Mouse (Mus musculus): ENCODE measurements around the gene Ifit1. TPM values are rescaled to one million over a fixed set of nuclear protein-coding genes. Genes with fewer than 3 reads are reported as not detected.
"Not testable (repeated sequence)": the region's sequence is repeated elsewhere in the genome, so short reads cannot be mapped to it uniquely, and the experiment has no call there.

Gene Ifit1
- polyA plus RNA-seq, 1 experiment from 2014 or later = 3.5 TPM

GRCm38 (mm10) chr19:34642616-34643015 lies 1.9 kb downstream of the Ifit1 start:
- no peaks in the 10 kb centered on the region for H3K4me1 ChIP-seq (ENCODE audit: control insufficient read depth, insufficient read depth, low read length)
- ATAC-seq (ENCODE audit: low FRiP score, low TSS enrichment) (no peak), DNase-seq (no peak)
- no peak overlapping the region for H3K27ac ChIP-seq (replicated peaks; ENCODE audit: low read depth, low read length)
- WGBS = 82% methylated on average over 5 of the region's 5 CpGs
- H3K9me3 ChIP-seq (ENCODE audit: control insufficient read depth, low read length) = no peaks in the 10 kb centered on the region
- no peaks in the 10 kb centered on the region for H3K27me3 ChIP-seq (ENCODE audit: control insufficient read depth, insufficient read depth, low read length)
- H3K36me3 ChIP-seq (ENCODE audit: control insufficient read depth, insufficient read depth, low read length) = no peaks in the 10 kb centered on the region
- H3K4me3 ChIP-seq (replicated peaks; ENCODE audit: low read depth, low read length) = no peak overlapping the region
- H3K9ac ChIP-seq (replicated peaks; ENCODE audit: low read length) = no peak overlapping the region
- H3K4me2 ChIP-seq (ENCODE audit: low read length) = no peak overlapping the region

DNA sequence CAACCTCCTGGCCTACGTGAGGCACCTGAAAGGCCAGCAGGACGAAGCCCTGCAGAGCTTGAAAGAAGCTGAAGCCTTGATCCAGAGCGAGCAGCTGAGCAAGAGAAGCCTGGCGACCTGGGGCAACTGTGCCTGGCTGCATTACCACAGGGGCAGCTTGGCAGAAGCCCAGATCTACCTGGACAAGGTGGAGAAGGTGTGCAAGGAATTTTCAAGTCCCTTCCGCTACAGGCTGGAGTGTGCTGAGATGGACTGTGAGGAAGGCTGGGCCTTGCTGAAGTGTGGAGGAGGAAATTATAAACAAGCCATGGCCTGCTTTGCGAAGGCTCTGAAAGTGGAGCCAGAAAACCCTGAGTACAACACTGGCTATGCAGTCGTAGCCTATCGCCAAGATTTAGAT lies 7.0 kb downstream of the Ifit1 start:
- not testable (repeated sequence) for DNase-seq; H3K4me3 ChIP-seq (replicated peaks; ENCODE audit: low read depth, low read length); H3K36me3 ChIP-seq (ENCODE audit: control insufficient read depth, insufficient read depth, low read length); H3K4me1 ChIP-seq (ENCODE audit: control insufficient read depth, insufficient read depth, low read length); ATAC-seq (ENCODE audit: low FRiP score, low TSS enrichment); H3K27ac ChIP-seq (replicated peaks; ENCODE audit: low read depth, low read length); H3K27me3 ChIP-seq (ENCODE audit: control insufficient read depth, insufficient read depth, low read length); H3K9me3 ChIP-seq (ENCODE audit: control insufficient read depth, low read length); H3K4me2 ChIP-seq (ENCODE audit: low read length); H3K9ac ChIP-seq (replicated peaks; ENCODE audit: low read length)
- WGBS = 93% methylated on average over 7 of the region's 8 CpGs

DNA sequence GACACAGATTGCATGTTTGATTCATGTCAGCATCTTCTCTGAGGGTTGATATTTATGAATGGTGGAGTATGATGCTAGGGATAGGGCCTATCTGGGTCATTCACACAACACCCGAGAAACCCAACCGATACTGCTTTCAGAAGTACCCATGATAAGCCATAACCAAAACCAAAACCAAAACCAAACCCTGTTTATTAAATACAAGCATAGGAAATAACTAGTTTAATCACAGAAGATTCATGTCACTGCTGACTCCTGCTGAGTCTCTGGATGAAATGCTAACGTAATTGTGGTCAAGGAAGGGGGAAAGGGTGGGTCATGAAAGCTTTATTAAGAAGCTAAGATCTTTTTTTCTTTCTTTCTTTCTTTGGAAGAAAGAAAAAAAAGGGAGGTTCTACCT lies 9.6 kb downstream of the Ifit1 start:
- 89% methylated on average over 3 of the region's 3 CpGs for WGBS
- no peak overlapping the region for H3K27ac ChIP-seq (replicated peaks; ENCODE audit: low read depth, low read length)
- ATAC-seq (ENCODE audit: low FRiP score, low TSS enrichment) = no peak

GRCm38 (mm10) chr19:34650997-34651396 lies 10.3 kb downstream of the Ifit1 start:
- H3K4me2 ChIP-seq (ENCODE audit: low read length) = no peak overlapping the region
- no peak overlapping the region for H3K4me3 ChIP-seq (replicated peaks; ENCODE audit: low read depth, low read length)
- no peaks in the 10 kb centered on the region for H3K4me1 ChIP-seq (ENCODE audit: control insufficient read depth, insufficient read depth, low read length)
- H3K9ac ChIP-seq (replicated peaks; ENCODE audit: low read length) = no peak overlapping the region
- WGBS = 90% methylated on average over 6 of the region's 6 CpGs
- ATAC-seq (ENCODE audit: low FRiP score, low TSS enrichment) = no peak
- H3K9me3 ChIP-seq (ENCODE audit: control insufficient read depth, low read length) = no peaks in the 10 kb centered on the region
- no peaks in the 10 kb centered on the region for H3K36me3 ChIP-seq (ENCODE audit: control insufficient read depth, insufficient read depth, low read length)
- no peak overlapping the region for H3K27ac ChIP-seq (replicated peaks; ENCODE audit: low read depth, low read length)
- no peaks in the 10 kb centered on the region for H3K27me3 ChIP-seq (ENCODE audit: control insufficient read depth, insufficient read depth, low read length)
- no peak for DNase-seq

More for the DNA sequence above, 9.6 kb downstream of the Ifit1 start:
- H3K9ac ChIP-seq (replicated peaks; ENCODE audit: low read length) = no peak overlapping the region
- DNase-seq = no peak
- no peaks in the 10 kb centered on the region for H3K4me1 ChIP-seq (ENCODE audit: control insufficient read depth, insufficient read depth, low read length)
- H3K36me3 ChIP-seq (ENCODE audit: control insufficient read depth, insufficient read depth, low read length) = no peaks in the 10 kb centered on the region
- H3K9me3 ChIP-seq (ENCODE audit: control insufficient read depth, low read length) = no peaks in the 10 kb centered on the region
- no peak overlapping the region for H3K4me2 ChIP-seq (ENCODE audit: low read length)
- H3K27me3 ChIP-seq (ENCODE audit: control insufficient read depth, insufficient read depth, low read length) = no peaks in the 10 kb centered on the region
- H3K4me3 ChIP-seq (replicated peaks; ENCODE audit: low read depth, low read length) = no peak overlapping the region

DNA sequence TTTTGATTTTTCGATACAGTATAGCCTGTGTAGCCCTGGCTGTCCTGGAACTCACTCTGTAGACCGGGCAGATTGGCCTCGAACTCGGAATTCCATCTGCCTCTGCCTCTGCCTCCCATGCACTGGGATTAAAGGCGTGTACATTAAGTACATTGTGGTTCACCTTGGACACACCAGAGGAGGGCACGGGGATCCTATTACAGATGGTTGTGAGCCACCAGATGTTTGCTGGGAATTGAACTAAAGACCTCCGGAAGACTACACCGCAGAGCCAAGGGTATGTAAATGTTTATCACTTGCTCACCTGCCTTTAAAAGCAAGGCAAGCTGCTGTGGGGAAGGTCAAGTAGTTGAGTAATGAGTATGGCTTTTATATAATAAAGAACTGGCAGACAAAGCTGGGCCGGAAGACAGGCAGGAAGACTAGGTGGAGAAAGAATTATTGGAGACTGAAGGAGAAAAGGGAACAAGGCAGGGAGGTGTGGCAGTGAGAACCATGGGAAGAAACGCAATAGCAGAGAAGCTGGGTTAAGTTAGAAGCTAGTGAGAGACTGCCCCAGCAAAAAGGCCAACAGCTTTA lies 14.6 kb downstream of the Ifit1 start:
- Histone ChIP-seq H3K36me3 (ENCODE audit: control insufficient read depth, insufficient read depth, low read length) (no peaks in the 10 kb centered on the region), H3K4me2 (ENCODE audit: low read length) (no peak overlapping the region), H3K9me3 (ENCODE audit: control insufficient read depth, low read length) (no peaks in the 10 kb centered on the region), H3K9ac (replicated peaks; ENCODE audit: low read length) (no peak overlapping the region), H3K27ac (replicated peaks; ENCODE audit: low read depth, low read length) (no peak overlapping the region), H3K4me1 (ENCODE audit: control insufficient read depth, insufficient read depth, low read length) (no peaks in the 10 kb centered on the region), H3K4me3 (replicated peaks; ENCODE audit: low read depth, low read length) (no peak overlapping the region), H3K27me3 (ENCODE audit: control insufficient read depth, insufficient read depth, low read length) (no peaks in the 10 kb centered on the region)
- DNase-seq (no peak), ATAC-seq (ENCODE audit: low FRiP score, low TSS enrichment) (no peak)
- WGBS = 90% methylated on average over 10 of the region's 10 CpGs

GRCm38 (mm10) chr19:34656511-34657298 lies 16.0 kb downstream of the Ifit1 start:
- no peaks in the 10 kb centered on the region for H3K27me3 ChIP-seq (ENCODE audit: control insufficient read depth, insufficient read depth, low read length)
- no peak overlapping the region for H3K4me3 ChIP-seq (replicated peaks; ENCODE audit: low read depth, low read length)
- H3K4me2 ChIP-seq (ENCODE audit: low read length) = no peak overlapping the region
- H3K4me1 ChIP-seq (ENCODE audit: control insufficient read depth, insufficient read depth, low read length) = no peaks in the 10 kb centered on the region
- no peak for ATAC-seq (ENCODE audit: low FRiP score, low TSS enrichment)
- H3K9me3 ChIP-seq (ENCODE audit: control insufficient read depth, low read length) = no peaks in the 10 kb centered on the region
- WGBS = 28% methylated on average over 2 of the region's 2 CpGs
- no peak overlapping the region for H3K9ac ChIP-seq (replicated peaks; ENCODE audit: low read length)
- no peaks in the 10 kb centered on the region for H3K36me3 ChIP-seq (ENCODE audit: control insufficient read depth, insufficient read depth, low read length)
- no peak for DNase-seq
- no peak overlapping the region for H3K27ac ChIP-seq (replicated peaks; ENCODE audit: low read depth, low read length)

GRCm38 (mm10) chr19:34662067-34662507 lies 21.4 kb downstream of the Ifit1 start:
- no peak overlapping the region for H3K27ac ChIP-seq (replicated peaks; ENCODE audit: low read depth, low read length)
- peak overlapping the region; percentile 33 for H3K4me3 ChIP-seq (replicated peaks; ENCODE audit: low read depth, low read length)
- H3K36me3 ChIP-seq (ENCODE audit: control insufficient read depth, insufficient read depth, low read length) = no peaks in the 10 kb centered on the region
- H3K9me3 ChIP-seq (ENCODE audit: control insufficient read depth, low read length) = no peaks in the 10 kb centered on the region
- no peaks in the 10 kb centered on the region for H3K4me1 ChIP-seq (ENCODE audit: control insufficient read depth, insufficient read depth, low read length)
- no peaks in the 10 kb centered on the region for H3K27me3 ChIP-seq (ENCODE audit: control insufficient read depth, insufficient read depth, low read length)
- peak overlapping the region; percentile 52 for H3K4me2 ChIP-seq (ENCODE audit: low read length)
- ATAC-seq (ENCODE audit: low FRiP score, low TSS enrichment) (peak; percentile 91), DNase-seq (peak; percentile 88)
- WGBS = 22% methylated on average over 13 of the region's 13 CpGs
- H3K9ac ChIP-seq (replicated peaks; ENCODE audit: low read length) = 0 out of 2 replicates have a peak overlapping the region, but pooled peaks have one; percentile 14

DNA sequence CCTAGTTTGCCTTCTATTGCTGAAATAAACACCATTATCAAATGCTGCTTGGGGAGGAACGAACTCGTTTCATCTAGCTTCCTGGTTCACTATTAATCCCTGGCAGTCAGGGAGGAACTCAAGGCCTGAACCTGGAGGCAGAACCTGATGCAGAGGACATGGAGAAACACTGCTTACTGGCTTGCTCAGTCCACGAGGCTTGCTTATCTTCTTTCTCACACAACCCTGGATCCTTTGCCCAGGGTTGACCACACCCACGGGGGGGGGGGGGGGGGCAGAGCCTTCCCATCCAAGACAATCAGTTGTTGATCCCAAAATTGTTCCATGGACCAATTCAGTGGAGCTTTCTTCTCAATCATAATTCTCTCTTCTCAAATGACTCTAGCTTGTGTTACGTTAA lies 22.1 kb downstream of the Ifit1 start:
- 56% methylated on average over 5 of the region's 5 CpGs for WGBS
- Histone ChIP-seq H3K27ac (replicated peaks; ENCODE audit: low read depth, low read length) (no peak overlapping the region), H3K9me3 (ENCODE audit: control insufficient read depth, low read length) (no peaks in the 10 kb centered on the region), H3K9ac (replicated peaks; ENCODE audit: low read length) (no peak overlapping the region), H3K36me3 (ENCODE audit: control insufficient read depth, insufficient read depth, low read length) (no peaks in the 10 kb centered on the region), H3K4me2 (ENCODE audit: low read length) (peak overlapping the region; percentile 52), H3K4me3 (replicated peaks; ENCODE audit: low read depth, low read length) (no peak overlapping the region), H3K4me1 (ENCODE audit: control insufficient read depth, insufficient read depth, low read length) (no peaks in the 10 kb centered on the region), H3K27me3 (ENCODE audit: control insufficient read depth, insufficient read depth, low read length) (no peaks in the 10 kb centered on the region)
- ATAC-seq (ENCODE audit: low FRiP score, low TSS enrichment) (no peak), DNase-seq (peak; percentile 4)

DNA sequence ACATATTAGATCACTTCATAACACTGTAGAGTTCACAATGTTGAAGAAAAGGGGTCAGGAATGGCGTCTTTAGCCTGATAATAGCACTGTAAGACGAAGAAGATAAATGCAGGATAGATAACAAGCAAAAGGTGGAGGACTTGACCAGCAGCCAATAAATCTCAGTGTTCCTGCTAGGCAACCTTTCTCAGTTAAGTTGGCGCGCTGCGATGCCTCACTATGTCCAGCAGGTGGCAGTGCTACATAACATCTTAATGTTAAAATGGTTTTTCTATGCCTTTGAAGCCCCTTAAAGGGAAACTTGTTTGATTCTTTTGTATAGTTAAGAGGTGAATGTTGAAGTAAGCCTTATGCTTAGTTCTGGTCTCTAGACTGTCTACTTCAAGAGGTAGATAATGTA lies 25.5 kb downstream of the Ifit1 start:
- Histone ChIP-seq H3K27ac (replicated peaks; ENCODE audit: low read depth, low read length) (no peak overlapping the region), H3K9ac (replicated peaks; ENCODE audit: low read length) (no peak overlapping the region), H3K9me3 (ENCODE audit: control insufficient read depth, low read length) (no peaks in the 10 kb centered on the region), H3K4me1 (ENCODE audit: control insufficient read depth, insufficient read depth, low read length) (no peaks in the 10 kb centered on the region), H3K4me2 (ENCODE audit: low read length) (no peak overlapping the region), H3K36me3 (ENCODE audit: control insufficient read depth, insufficient read depth, low read length) (no peaks in the 10 kb centered on the region), H3K4me3 (replicated peaks; ENCODE audit: low read depth, low read length) (no peak overlapping the region), H3K27me3 (ENCODE audit: control insufficient read depth, insufficient read depth, low read length) (no peaks in the 10 kb centered on the region)
- DNase-seq = peak; percentile 94
- 0% methylated on average over 5 of the region's 5 CpGs for WGBS
- ATAC-seq (ENCODE audit: low FRiP score, low TSS enrichment) = no peak
